In genomic region chr5:99983452-99984061, GRCm38 (mm10) we compare ENCODE assay signal across 24 mouse cellular contexts. TPM values are rescaled to one million over a fixed set of nuclear protein-coding genes. Genes with fewer than 3 reads are reported as not detected.
DNase-seq lines count a peak whose midpoint lies in the region; ATAC-seq and TF ChIP-seq lines count a peak whose summit lies in the region.
"Had no signal": no experiment of that assay in that cellular context is flagged by ENCODE, and none has a peak within 500 bp of the region (broad histone marks: within the 10 kb centered on the region; RNA-seq: fewer than 3 reads in every experiment).

No protein-coding gene starts in this region.

- no peaks in the 10 kb centered on the region; the same call in 1 of the 2 replicates for H3K4me1 ChIP-seq in bone marrow, adult 2 months (ENCODE audit: control insufficient read depth, insufficient read depth, low read length)
- H3K4me1 ChIP-seq: embryonic facial prominence, embryonic 12.5 days had no signal

- H3K4me3 ChIP-seq in bone marrow, adult 2 months (replicated peaks; ENCODE audit: control insufficient read depth, low read depth, low read length): peak overlapping the region; percentile 72
- H3K4me3 ChIP-seq: embryonic facial prominence, embryonic 12.5 days; erythroblast, embryonic 14.5 days; forebrain, embryonic 13.5 days; limb, embryonic 10.5 days; liver, embryonic 13.5 days; midbrain, embryonic 13.5 days; myocyte had no signal

- no peak for TF ChIP-seq POLR2A in bone marrow, adult 2 months (IDR thresholded peaks at IDR 0.05; ENCODE audit: borderline replicate concordance, control insufficient read depth, low read depth, low read length)

- 48% methylated on average over 9 of the region's 9 CpGs for WGBS in bone marrow, adult 2 months

- peak; percentile 12 for DNase-seq in lung, postnatal 36 days
- DNase-seq in lung, postnatal 14 days: no peak
- DNase-seq in thymus, postnatal 10 days (ENCODE audit: low spot score in 2 of 2): no peak
- no peak for DNase-seq in adrenal gland, postnatal 36 days
- DNase-seq: adrenal gland, postnatal 14 days; cerebellum, adult 8-10 months; gastrocnemius, postnatal 25 days; heart, postnatal 10 days; kidney, adult 2 months; kidney, postnatal 14 days; layer of hippocampus, adult 9-11 months; liver, embryonic 13.5 days; right cerebral cortex, postnatal 25 days; thymus, postnatal 14 days had no signal

- peak overlapping the region; percentile 71; the same call in 1 of the 2 replicates for H3K27ac ChIP-seq in bone marrow, adult 2 months (ENCODE audit: control insufficient read depth, insufficient read depth, low read depth, low read length, poor library complexity)
- H3K27ac ChIP-seq: embryonic facial prominence, embryonic 12.5 days; forebrain, embryonic 13.5 days; limb, embryonic 10.5 days; liver, embryonic 13.5 days; midbrain, embryonic 13.5 days had no signal

- no peak for TF ChIP-seq CTCF in bone marrow, adult 2 months (IDR thresholded peaks at IDR 0.05; ENCODE audit: control insufficient read depth, insufficient read depth, low read length)

- peak; percentile 64 for ATAC-seq in granulocyte monocyte progenitor cell, adult 5-6 weeks (replicated peaks; ENCODE audit: poor library complexity, severe bottlenecking)
- ATAC-seq in neutrophil, adult 5-6 weeks (ENCODE audit: extremely low read depth, insufficient number of reproducible peaks, low FRiP score, poor library complexity, severe bottlenecking): peak; percentile 17; the same call in 1 of the 2 replicates
- ATAC-seq: activated CD4-positive, CD25-positive, alpha-beta regulatory T cell, adult 4 months; forebrain, embryonic 13.5 days; midbrain, embryonic 13.5 days had no signal

RNA-seq across cellular contexts. Expression of gene 4930524J08Rik, which starts 4.7 kb away (rescaled TPM):
- polyA plus RNA-seq in bone marrow, adult 2 months (2011; ENCODE audit: insufficient read depth, insufficient read length, low replicate concordance, missing spikeins): 2.6 and 5.0 TPM in 2 replicates
- 3.4 and 3.5 TPM in 2 replicates for total RNA-seq in granulocyte monocyte progenitor cell, adult 5-6 weeks (2014; fragmentation: Nextera tagmentation)
- not detected in 2 replicates for total RNA-seq in granulocyte monocyte progenitor cell, adult 5-6 weeks (2017)
- total RNA-seq in neutrophil, adult 5-6 weeks (2017): not detected in 2 replicates
- 1 to 10 TPM; 1.2 to 2.2 TPM for total RNA-seq in adrenal gland, postnatal 36 days (2021)
- polyA plus RNA-seq: activated CD4-positive, CD25-positive, alpha-beta regulatory T cell, adult 4 months had no signal

RNA-seq across cellular contexts. Expression of gene Hnrnpd, which starts 4.8 kb away (rescaled TPM):
- 193 and 333 TPM in 2 replicates for polyA plus RNA-seq in bone marrow, adult 2 months (2011; ENCODE audit: insufficient read depth, insufficient read length, low replicate concordance, missing spikeins)
- total RNA-seq in granulocyte monocyte progenitor cell, adult 5-6 weeks (2014; fragmentation: Nextera tagmentation): 367 and 418 TPM in 2 replicates
- total RNA-seq in granulocyte monocyte progenitor cell, adult 5-6 weeks (2017): 145 and 149 TPM in 2 replicates
- total RNA-seq in neutrophil, adult 5-6 weeks (2017): 104 TPM in 2 replicates
- total RNA-seq in adrenal gland, postnatal 36 days (2021): 100 to 1,000 TPM; 131 to 138 TPM

RNA-seq across cellular contexts. Expression of gene Hnrnpdl, which starts 55.9 kb away (rescaled TPM):
- polyA plus RNA-seq in bone marrow, adult 2 months (2011; ENCODE audit: insufficient read depth, insufficient read length, low replicate concordance, missing spikeins): 116 and 161 TPM in 2 replicates
- 237 and 261 TPM in 2 replicates for total RNA-seq in granulocyte monocyte progenitor cell, adult 5-6 weeks (2014; fragmentation: Nextera tagmentation)
- total RNA-seq in granulocyte monocyte progenitor cell, adult 5-6 weeks (2017): 423 and 495 TPM in 2 replicates
- total RNA-seq in neutrophil, adult 5-6 weeks (2017): 459 and 480 TPM in 2 replicates
- total RNA-seq in adrenal gland, postnatal 36 days (2021): 100 to 1,000 TPM; 109 to 118 TPM

RNA-seq across cellular contexts. Expression of gene Enoph1, which starts 56.2 kb away (rescaled TPM):
- polyA plus RNA-seq in bone marrow, adult 2 months (2011; ENCODE audit: insufficient read depth, insufficient read length, low replicate concordance, missing spikeins): 2.3 and 7.5 TPM in 2 replicates
- total RNA-seq in granulocyte monocyte progenitor cell, adult 5-6 weeks (2014; fragmentation: Nextera tagmentation): 37.1 and 58.1 TPM in 2 replicates
- total RNA-seq in granulocyte monocyte progenitor cell, adult 5-6 weeks (2017): 41.8 and 51.7 TPM in 2 replicates
- total RNA-seq in neutrophil, adult 5-6 weeks (2017): 11.8 and 19.0 TPM in 2 replicates
- 10 to 100 TPM; 33.2 to 36.6 TPM for total RNA-seq in adrenal gland, postnatal 36 days (2021)
